Comparison of ENCODE assay signal across 14 mouse cellular contexts in the genomic region with DNA sequence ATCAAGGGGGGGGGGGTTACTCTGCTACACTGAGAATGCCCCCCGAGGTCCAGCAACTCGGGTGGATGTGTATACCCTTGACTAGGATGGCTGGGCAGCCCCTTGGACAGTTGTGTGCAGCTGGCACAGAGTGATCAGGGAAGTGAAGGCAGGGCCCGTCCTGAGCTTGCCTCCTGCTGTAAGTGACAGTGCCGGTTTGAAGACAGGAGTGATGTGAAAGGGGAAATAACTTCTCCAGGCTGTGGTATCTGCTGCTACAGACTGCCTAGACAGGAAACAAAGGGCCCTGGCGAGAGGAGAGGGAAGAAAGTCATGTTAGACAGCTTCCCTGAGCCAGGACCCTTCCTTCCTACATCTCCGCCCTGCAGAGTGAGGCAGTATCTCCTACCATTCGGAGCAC. TPM values are rescaled to one million over a fixed set of nuclear protein-coding genes. Genes with fewer than 3 reads are reported as not detected.
DNase-seq lines count a peak whose midpoint lies in the region; ATAC-seq and TF ChIP-seq lines count a peak whose summit lies in the region.
"Had no signal": no experiment of that assay in that cellular context is flagged by ENCODE, and none has a peak within 500 bp of the region (broad histone marks: within the 10 kb centered on the region; RNA-seq: fewer than 3 reads in every experiment).

No protein-coding gene starts in this region.

- DNase-seq in heart, adult 2 months, result no peak
- peak; percentile 70 for DNase-seq in midbrain, embryonic 11.5 days (ENCODE audit: low spot score, missing footprints)
- DNase-seq in midbrain, postnatal 0 days (ENCODE audit: low spot score), result no peak
- no peak for DNase-seq in forebrain, postnatal 0 days
- DNase-seq in adrenal gland, postnatal 25 days, result no peak
- DNase-seq: kidney, postnatal 14 days; lung, adult 18-20 months; thymus, postnatal 25 days had no signal

- no peak for TF ChIP-seq POLR2A in heart, adult 2 months (IDR thresholded peaks at IDR 0.05; ENCODE audit: insufficient read depth, low read depth, low read length)

- ATAC-seq in heart, embryonic 14.5 days (ENCODE audit: insufficient number of reproducible peaks, insufficient read depth, low FRiP score, low read depth), result no peak
- no peak for ATAC-seq in midbrain, embryonic 11.5 days (ENCODE audit: low FRiP score)
- ATAC-seq in midbrain, postnatal 0 days (ENCODE audit: low FRiP score), result no peak
- ATAC-seq in forebrain, postnatal 0 days, result no peak
- ATAC-seq in megakaryocyte progenitor cell, adult 5-6 weeks (replicated peaks; ENCODE audit: poor library complexity), result peak; percentile 75
- no peak for ATAC-seq in kidney, embryonic 16.5 days (ENCODE audit: low FRiP score, low TSS enrichment)

- H3K79me2 ChIP-seq in heart, adult 2 months (replicated peaks; ENCODE audit: control insufficient read depth, insufficient read depth, low read length), result no peaks in the 10 kb centered on the region

- no peak for TF ChIP-seq EP300 in heart, adult 2 months (IDR thresholded peaks at IDR 0.05; ENCODE audit: insufficient read depth, low read depth, low read length)

- H3K4me3 ChIP-seq in heart, embryonic 14.5 days (ENCODE audit: control insufficient read depth in 1 of 2, insufficient read depth in 1 of 2, low read depth in 1 of 2, low read length in 2 of 2), result no peak overlapping the region
- H3K4me3 ChIP-seq in heart, adult 2 months, result no peak overlapping the region
- H3K4me3 ChIP-seq in midbrain, embryonic 11.5 days (ENCODE audit: low read depth, low read length), result no peak overlapping the region
- no peak overlapping the region for H3K4me3 ChIP-seq in midbrain, postnatal 0 days (ENCODE audit: low read depth, low read length)
- no peak overlapping the region for H3K4me3 ChIP-seq in forebrain, postnatal 0 days (ENCODE audit: low read depth, low read length)
- H3K4me3 ChIP-seq in kidney, embryonic 16.5 days (ENCODE audit: low read length), result no peak overlapping the region
- H3K4me3 ChIP-seq: embryonic facial prominence, embryonic 12.5 days had no signal

- no peaks in the 10 kb centered on the region for H3K9me3 ChIP-seq in heart, embryonic 14.5 days (ENCODE audit: control insufficient read depth, low read length)
- no peaks in the 10 kb centered on the region for H3K9me3 ChIP-seq in midbrain, embryonic 11.5 days (ENCODE audit: control insufficient read depth, low read length)
- H3K9me3 ChIP-seq in midbrain, postnatal 0 days (ENCODE audit: low read length), result no peaks in the 10 kb centered on the region
- H3K9me3 ChIP-seq in forebrain, postnatal 0 days (ENCODE audit: low read length), result no peaks in the 10 kb centered on the region
- no peaks in the 10 kb centered on the region for H3K9me3 ChIP-seq in kidney, embryonic 16.5 days (ENCODE audit: low read length)
- H3K9me3 ChIP-seq: embryonic facial prominence, embryonic 12.5 days had no signal

- no peaks in the 10 kb centered on the region for H3K27me3 ChIP-seq in heart, embryonic 14.5 days (ENCODE audit: control insufficient read depth, insufficient read depth, low read length)
- H3K27me3 ChIP-seq in heart, adult 2 months (ENCODE audit: control insufficient read depth, insufficient read depth, low read length), result no peaks in the 10 kb centered on the region
- H3K27me3 ChIP-seq in midbrain, embryonic 11.5 days (ENCODE audit: control insufficient read depth, insufficient read depth, low read length), result no peaks in the 10 kb centered on the region
- no peaks in the 10 kb centered on the region for H3K27me3 ChIP-seq in midbrain, postnatal 0 days (ENCODE audit: insufficient read depth, low read length)
- no peaks in the 10 kb centered on the region for H3K27me3 ChIP-seq in forebrain, postnatal 0 days (ENCODE audit: insufficient read depth, low read length)
- no peaks in the 10 kb centered on the region for H3K27me3 ChIP-seq in kidney, embryonic 16.5 days (ENCODE audit: insufficient read depth, low read length)
- H3K27me3 ChIP-seq: embryonic facial prominence, embryonic 12.5 days had no signal

- H3K36me3 ChIP-seq in heart, embryonic 14.5 days (ENCODE audit: control insufficient read depth, insufficient read depth, low read length), result peaks cover 13% of the 10 kb centered on the region
- no peaks in the 10 kb centered on the region for H3K36me3 ChIP-seq in heart, adult 2 months (ENCODE audit: control insufficient read depth, insufficient read depth, low read length)
- peaks cover 11% of the 10 kb centered on the region for H3K36me3 ChIP-seq in midbrain, embryonic 11.5 days (ENCODE audit: control insufficient read depth, insufficient read depth, low read length)
- peaks cover 27% of the 10 kb centered on the region; the same call in 1 of the 2 replicates for H3K36me3 ChIP-seq in midbrain, postnatal 0 days (ENCODE audit: insufficient read depth, low read length)
- H3K36me3 ChIP-seq in forebrain, postnatal 0 days (ENCODE audit: insufficient read depth), result peaks cover 25% of the 10 kb centered on the region
- H3K36me3 ChIP-seq in kidney, embryonic 16.5 days (ENCODE audit: insufficient read depth, low read length), result no peaks in the 10 kb centered on the region

- no peak overlapping the region for H3K9ac ChIP-seq in heart, embryonic 14.5 days (ENCODE audit: low read length)
- no peak overlapping the region for H3K9ac ChIP-seq in heart, adult 2 months (ENCODE audit: low read depth, low read length)
- no peak overlapping the region for H3K9ac ChIP-seq in midbrain, embryonic 11.5 days (ENCODE audit: low read length)
- H3K9ac ChIP-seq in midbrain, postnatal 0 days (replicated peaks; ENCODE audit: low read length, poor library complexity, severe bottlenecking), result no peak overlapping the region
- no peak overlapping the region for H3K9ac ChIP-seq in forebrain, postnatal 0 days
- H3K9ac ChIP-seq in kidney, embryonic 16.5 days (replicated peaks; ENCODE audit: low read length), result no peak overlapping the region
- H3K9ac ChIP-seq: embryonic facial prominence, embryonic 12.5 days had no signal

- 63% methylated on average over 7 of the region's 7 CpGs for WGBS in heart, embryonic 14.5 days
- 34% methylated on average over 7 of the region's 7 CpGs for WGBS in heart, adult 2 months
- 79% methylated on average over 7 of the region's 7 CpGs for WGBS in midbrain, embryonic 11.5 days
- 78% methylated on average over 7 of the region's 7 CpGs for WGBS in midbrain, postnatal 0 days
- 77% methylated on average over 7 of the region's 7 CpGs for WGBS in forebrain, postnatal 0 days
- WGBS in kidney, embryonic 16.5 days, result 62% methylated on average over 7 of the region's 7 CpGs

- peaks cover 10 to 27% of the 10 kb centered on the region in 2 experiments; a peak in 3 of 4 replicates for H3K4me1 ChIP-seq in heart, embryonic 14.5 days (ENCODE audit: control insufficient read depth in 2 of 2, insufficient read depth in 2 of 2, low read length in 2 of 2)
- peaks cover 23% of the 10 kb centered on the region for H3K4me1 ChIP-seq in heart, adult 2 months (ENCODE audit: control insufficient read depth, insufficient read depth, low read length)
- peaks cover 15% of the 10 kb centered on the region for H3K4me1 ChIP-seq in midbrain, embryonic 11.5 days (ENCODE audit: control insufficient read depth, insufficient read depth, low read length)
- peaks cover 16% of the 10 kb centered on the region for H3K4me1 ChIP-seq in midbrain, postnatal 0 days (ENCODE audit: insufficient read depth, low read length)
- H3K4me1 ChIP-seq in forebrain, postnatal 0 days (ENCODE audit: insufficient read depth), result peaks cover 9% of the 10 kb centered on the region
- peaks cover 16% of the 10 kb centered on the region for H3K4me1 ChIP-seq in kidney, embryonic 16.5 days (ENCODE audit: insufficient read depth, low read length)

- no peak overlapping the region; the same call in 1 of the 2 replicates for H3K4me2 ChIP-seq in heart, embryonic 14.5 days (ENCODE audit: low read length)
- H3K4me2 ChIP-seq in midbrain, embryonic 11.5 days, result no peak overlapping the region
- H3K4me2 ChIP-seq in midbrain, postnatal 0 days (ENCODE audit: low read depth, low read length, poor library complexity, severe bottlenecking), result no peak overlapping the region
- H3K4me2 ChIP-seq in forebrain, postnatal 0 days (ENCODE audit: low read depth), result peak overlapping the region; percentile 70; the same call in 1 of the 2 replicates
- no peak overlapping the region for H3K4me2 ChIP-seq in kidney, embryonic 16.5 days (replicated peaks; ENCODE audit: low read depth, low read length)
- H3K4me2 ChIP-seq: embryonic facial prominence, embryonic 12.5 days had no signal

- peak overlapping the region; percentile 8 to 25; a peak in 1 of 4 replicates for H3K27ac ChIP-seq in heart, embryonic 14.5 days (replicated peaks in 1 of 2; ENCODE audit: control insufficient read depth in 1 of 2, insufficient read depth in 1 of 2, low read depth in 2 of 2, low read length in 2 of 2)
- no peak overlapping the region for H3K27ac ChIP-seq in heart, adult 2 months
- no peak overlapping the region for H3K27ac ChIP-seq in midbrain, embryonic 11.5 days (ENCODE audit: low read depth, low read length)
- no peak overlapping the region for H3K27ac ChIP-seq in midbrain, postnatal 0 days (ENCODE audit: low read depth, low read length)
- no peak overlapping the region for H3K27ac ChIP-seq in forebrain, postnatal 0 days (ENCODE audit: low read depth, low read length)
- H3K27ac ChIP-seq in kidney, embryonic 16.5 days (ENCODE audit: low read length), result no peak overlapping the region
- H3K27ac ChIP-seq: embryonic facial prominence, embryonic 12.5 days had no signal

- TF ChIP-seq CTCF in heart, adult 2 months (IDR thresholded peaks at IDR 0.05), result no peak
- TF ChIP-seq CTCF in midbrain, postnatal 0 days (IDR thresholded peaks at IDR 0.05), result no peak
- no peak for TF ChIP-seq CTCF in forebrain, postnatal 0 days (IDR thresholded peaks at IDR 0.05; ENCODE audit: low read depth)

- intact Hi-C loops in heart, adult 2 months (cut with DNase I), result no loop called here

RNA-seq across cellular contexts. Expression of a gene that starts 5.2 kb away (rescaled TPM):
- 10.7 and 11.0 TPM in 2 replicates for polyA plus RNA-seq in heart, embryonic 14.5 days (2014; fragmentation: Nextera tagmentation; extraction: Ambion mirVana)
- total RNA-seq in heart, adult 2 months (2021), result 10 to 100 TPM; 10.0 to 14.8 TPM
- polyA plus RNA-seq in heart, adult 2 months (2012; rRNA removed), result 6.4 and 9.3 TPM in 2 replicates
- polyA plus RNA-seq in midbrain, embryonic 11.5 days (2014; fragmentation: Nextera tagmentation; extraction: Ambion mirVana), result 21.7 and 22.7 TPM in 2 replicates
- total RNA-seq in midbrain, postnatal 0 days (2014; rRNA removed), result 84.3 and 89.4 TPM in 2 replicates
- 20.3 and 25.4 TPM in 2 replicates for polyA plus RNA-seq in midbrain, postnatal 0 days (2015; fragmentation: Nextera tagmentation; extraction: Ambion mirVana)
- 93.0 and 96.3 TPM in 2 replicates for total RNA-seq in forebrain, postnatal 0 days (2014; rRNA removed)
- 25.7 and 33.2 TPM in 2 replicates for polyA plus RNA-seq in forebrain, postnatal 0 days (2015; fragmentation: Nextera tagmentation; extraction: Ambion mirVana)
- total RNA-seq in megakaryocyte progenitor cell, adult 5-6 weeks (2015), result 0.07 and 0.10 TPM in 2 replicates
- total RNA-seq in megakaryocyte progenitor cell, adult 5-6 weeks (2017), result 0.54 and 0.91 TPM in 2 replicates
- 4.3 and 5.6 TPM in 2 replicates for total RNA-seq in adrenal gland, postnatal 25 days (2021)
- polyA plus RNA-seq in kidney, embryonic 16.5 days (2015; fragmentation: Nextera tagmentation; extraction: Ambion mirVana), result 8.1 and 9.3 TPM in 2 replicates

RNA-seq across cellular contexts. Expression of a gene that starts 42.6 kb away (rescaled TPM):
- polyA plus RNA-seq in heart, embryonic 14.5 days (2014; fragmentation: Nextera tagmentation; extraction: Ambion mirVana), result 8.4 and 9.6 TPM in 2 replicates
- total RNA-seq in heart, adult 2 months (2021), result 1 to 10 TPM; 2.7 to 3.5 TPM
- 6.1 and 7.4 TPM in 2 replicates for polyA plus RNA-seq in heart, adult 2 months (2012; rRNA removed)
- polyA plus RNA-seq in midbrain, embryonic 11.5 days (2014; fragmentation: Nextera tagmentation; extraction: Ambion mirVana), result 12.2 and 12.5 TPM in 2 replicates
- total RNA-seq in midbrain, postnatal 0 days (2014; rRNA removed), result 6.3 and 12.4 TPM in 2 replicates
- polyA plus RNA-seq in midbrain, postnatal 0 days (2015; fragmentation: Nextera tagmentation; extraction: Ambion mirVana), result 8.6 and 9.3 TPM in 2 replicates
- total RNA-seq in forebrain, postnatal 0 days (2014; rRNA removed), result 4.5 and 6.5 TPM in 2 replicates
- 6.2 and 7.1 TPM in 2 replicates for polyA plus RNA-seq in forebrain, postnatal 0 days (2015; fragmentation: Nextera tagmentation; extraction: Ambion mirVana)
- total RNA-seq in megakaryocyte progenitor cell, adult 5-6 weeks (2015), result 3.1 TPM in 2 replicates
- total RNA-seq in megakaryocyte progenitor cell, adult 5-6 weeks (2017), result 0.62 and 2.7 TPM in 2 replicates
- total RNA-seq in adrenal gland, postnatal 25 days (2021), result 2.1 and 3.8 TPM in 2 replicates
- 11.7 and 11.9 TPM in 2 replicates for polyA plus RNA-seq in kidney, embryonic 16.5 days (2015; fragmentation: Nextera tagmentation; extraction: Ambion mirVana)

RNA-seq across cellular contexts. Expression of a gene that starts 50.5 kb away (rescaled TPM):
- not detected in 2 replicates for polyA plus RNA-seq in heart, embryonic 14.5 days (2014; fragmentation: Nextera tagmentation; extraction: Ambion mirVana)
- not detected for total RNA-seq in heart, adult 2 months (2021)
- polyA plus RNA-seq in heart, adult 2 months (2012; rRNA removed), result not detected in 2 replicates
- polyA plus RNA-seq in midbrain, embryonic 11.5 days (2014; fragmentation: Nextera tagmentation; extraction: Ambion mirVana), result not detected in 2 replicates
- not detected in 2 replicates for total RNA-seq in midbrain, postnatal 0 days (2014; rRNA removed)
- polyA plus RNA-seq in midbrain, postnatal 0 days (2015; fragmentation: Nextera tagmentation; extraction: Ambion mirVana), result not detected in 2 replicates
- not detected in 2 replicates for total RNA-seq in forebrain, postnatal 0 days (2014; rRNA removed)
- not detected in 2 replicates for polyA plus RNA-seq in forebrain, postnatal 0 days (2015; fragmentation: Nextera tagmentation; extraction: Ambion mirVana)
- not detected in 2 replicates for total RNA-seq in megakaryocyte progenitor cell, adult 5-6 weeks (2015)
- total RNA-seq in megakaryocyte progenitor cell, adult 5-6 weeks (2017), result not detected in 2 replicates
- not detected in 2 replicates for total RNA-seq in adrenal gland, postnatal 25 days (2021)
- not detected in 2 replicates for polyA plus RNA-seq in kidney, embryonic 16.5 days (2015; fragmentation: Nextera tagmentation; extraction: Ambion mirVana)
- total RNA-seq: left cerebral cortex, adult 8-10 months had no signal
- polyA plus RNA-seq: cerebellum, adult 2 months; embryonic facial prominence, embryonic 12.5 days had no signal

Comparison
In these comparisons a context has a peak if more than half of its experiments do, and no peak if none do; other contexts are left out.
1. H3K27ac ChIP-seq: peak in heart, embryonic 14.5 days (2 of 2); none in heart, adult 2 months (single experiment), midbrain, embryonic 11.5 days (single experiment), midbrain, postnatal 0 days (single experiment), forebrain, postnatal 0 days (single experiment) and kidney, embryonic 16.5 days (single experiment).